Mouse (Mus musculus) spleen, postnatal 10 days (tissue): ENCODE data around the gene Slc27a1.

ENCODE experiments used
- DNase-seq, 2 experiments: peaks; one replicate each; pipeline ENCODE4 v3.0.0; 2021 to 2022; ENCODE audit warnings: low spot score in 2 of 2

The Slc27a1 gene

GRCm38 (mm10) chr8:71619786-71620185 is 51.1 kb downstream of the Slc27a1 start:
- DNase-seq: no peak

- no peak for DNase-seq
Measured at GRCm38 (mm10) chr8:71625088-71625487, 56.4 kb downstream of the Slc27a1 start.

GRCm38 (mm10) chr8:71626753-71627152 is 58.1 kb downstream of the Slc27a1 start:
- DNase-seq: no peak

- DNase-seq: no peak
Measured at GRCm38 (mm10) chr8:71627265-71628099, 58.8 kb downstream of the Slc27a1 start.

GRCm38 (mm10) chr8:71628396-71629095 is 59.9 kb downstream of the Slc27a1 start:
- DNase-seq: no peak

- DNase-seq: peak; percentile 86 to 92
Measured at GRCm38 (mm10) chr8:71629096-71629697, 60.5 kb downstream of the Slc27a1 start.

GRCm38 (mm10) chr8:71629781-71630212 is 61.1 kb downstream of the Slc27a1 start:
- peak; percentile 29 to 61 for DNase-seq

- no peak for DNase-seq
Measured at GRCm38 (mm10) chr8:71630761-71631160, 62.1 kb downstream of the Slc27a1 start.

- DNase-seq: no peak
Measured at GRCm38 (mm10) chr8:71631897-71632296, 63.2 kb downstream of the Slc27a1 start.

- DNase-seq: peak; percentile 57 to 82
Measured at GRCm38 (mm10) chr8:71633164-71633563, 64.5 kb downstream of the Slc27a1 start.

- DNase-seq: peak; percentile 33 to 74
Measured at GRCm38 (mm10) chr8:71633981-71634667, 65.4 kb downstream of the Slc27a1 start.
